Mouse (Mus musculus) olfactory bulb, adult 2 months (tissue): Measurements from ENCODE around the gene Flvcr1. TPM values are rescaled to one million over a fixed set of nuclear protein-coding genes. Genes with fewer than 3 reads are reported as not detected.
"Not testable (repeated sequence)": the region's sequence is repeated elsewhere in the genome, so short reads cannot be mapped to it uniquely, and the experiment has no call there.

ENCODE experiments used
- H3K27ac ChIP-seq: fragments of 200-500 bp; 2 replicates; pipeline ENCODE4 v1.5.1; 2012; ENCODE audit warnings: low read depth, low read length; ENCODE audit not compliant: insufficient read depth
- H3K4me1 ChIP-seq: fragments of 200-500 bp; 2 replicates; pipeline ENCODE4 v1.6.1; 2012; ENCODE audit warnings: low read length; ENCODE audit not compliant: control insufficient read depth, insufficient read depth
- H3K4me3 ChIP-seq: fragments of 200-500 bp; 2 replicates; pipeline ENCODE4 v1.5.1; 2012; ENCODE audit warnings: mild to moderate bottlenecking, low read depth, low read length, moderate library complexity; ENCODE audit not compliant: insufficient read depth
- CTCF ChIP-seq: fragments of 200-500 bp; IDR thresholded peaks from 2 replicates; pipeline ENCODE4 v1.5.1; 2012; ENCODE audit warnings: low read depth, mild to moderate bottlenecking, low read length, moderate library complexity; ENCODE audit not compliant: insufficient read depth
- POLR2A ChIP-seq: fragments of 200-500 bp; IDR thresholded peaks from 2 replicates; pipeline ENCODE4 v1.6.1; 2012; ENCODE audit warnings: mild to moderate bottlenecking, low read depth, low read length, moderate library complexity; ENCODE audit not compliant: insufficient read depth
- WGBS: fragments of 180-500 bp; shearing (Covaris S2); methylation state at CpG from one replicate; pipeline ENCODE4 v1.1.7; 2018; 5-methylcytosine and 5-hydroxymethylcytosine counted together
- polyA plus RNA-seq: library from polyadenylated mRNA; stranded (reverse); fragments of >200 nt; gene quantifications from 2 replicates; pipeline ENCODE4 v1.2.4, GENCODE M21; 2012; ENCODE audit warnings: low replicate concordance; ENCODE audit not compliant: missing spikeins, insufficient read depth, insufficient read length

The Flvcr1 gene
- polyA plus RNA-seq, 1 experiment: not detected

DNA sequence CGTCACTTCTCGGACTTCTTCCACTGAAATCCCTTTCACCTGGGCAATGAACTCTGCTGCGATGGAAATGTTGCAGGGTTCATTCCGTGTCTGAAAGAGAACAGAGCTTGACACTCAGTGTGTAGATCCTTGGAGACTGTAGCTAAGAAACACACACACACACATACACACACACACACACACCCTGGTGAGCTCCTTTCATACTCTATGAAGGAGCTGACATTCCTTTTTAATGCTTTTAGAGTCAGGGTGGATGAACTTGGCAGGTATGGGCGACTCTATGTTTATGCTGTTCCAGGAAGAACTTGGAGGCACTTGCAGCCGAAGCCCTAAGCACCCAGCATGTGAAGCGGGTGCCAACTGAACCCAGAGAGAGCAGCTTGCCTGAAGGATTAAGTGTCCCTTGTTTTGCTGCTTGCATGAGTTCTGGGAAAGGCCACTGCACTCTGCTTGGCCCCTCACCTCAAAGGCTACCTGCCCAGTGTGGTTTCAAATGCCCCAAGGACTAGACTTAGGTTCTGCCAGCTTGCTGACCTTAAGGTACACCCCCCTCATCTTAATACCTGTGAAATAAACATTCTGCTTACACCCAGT, 20.4 kb upstream of the Flvcr1 start:
- Histone ChIP-seq H3K4me1 (no peaks in the 10 kb centered on the region), H3K27ac (no peak overlapping the region), H3K4me3 (no peak overlapping the region)
- 54% methylated on average over 7 of the region's 7 CpGs for WGBS
- TF ChIP-seq CTCF (no peak), POLR2A (no peak)

DNA sequence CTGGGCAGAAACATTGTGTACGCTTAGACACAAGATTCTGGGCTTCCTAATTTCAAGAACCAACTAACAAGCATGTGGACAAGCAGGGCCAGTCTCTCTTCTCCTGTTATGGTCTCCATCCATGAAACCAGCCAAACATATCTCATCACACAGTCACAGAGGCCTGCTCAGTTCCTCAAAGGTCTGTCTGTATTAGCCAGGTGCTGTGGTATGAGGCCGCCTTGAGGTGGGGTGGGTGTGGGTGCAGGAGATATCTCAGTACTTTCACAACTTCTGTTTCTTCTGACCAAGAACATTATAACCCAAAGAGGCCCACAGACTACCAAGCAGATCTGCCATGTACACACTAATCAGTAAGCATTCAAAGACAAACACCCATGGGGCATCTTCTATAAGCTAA, 19.3 kb upstream of the Flvcr1 start:
- no peak overlapping the region for H3K27ac ChIP-seq
- 97% methylated on average over 2 of the region's 2 CpGs for WGBS
- no peak overlapping the region for H3K4me3 ChIP-seq
- H3K4me1 ChIP-seq: no peaks in the 10 kb centered on the region
- no peak for TF ChIP-seq CTCF
- TF ChIP-seq POLR2A: no peak

DNA sequence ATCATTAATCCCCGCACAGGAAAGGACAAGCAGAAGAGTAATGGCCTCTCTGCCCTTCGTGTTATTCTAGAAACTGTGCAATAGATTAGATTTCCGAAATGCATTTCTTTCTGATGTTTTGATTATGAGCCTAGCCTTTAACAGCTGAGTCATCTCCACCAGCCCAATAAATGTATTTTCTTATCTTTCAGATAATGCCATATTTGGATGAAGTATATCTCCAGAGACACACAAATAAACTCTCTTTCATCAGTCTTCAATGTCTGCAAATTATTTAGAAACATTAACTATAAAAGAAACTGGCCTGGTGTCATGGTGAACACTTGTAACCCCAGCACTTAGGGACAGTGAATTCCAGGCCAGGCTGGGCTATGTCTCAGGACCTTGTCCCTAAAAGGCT, 16.7 kb upstream of the Flvcr1 start:
- WGBS: 88% methylated on average over 3 of the region's 3 CpGs

DNA sequence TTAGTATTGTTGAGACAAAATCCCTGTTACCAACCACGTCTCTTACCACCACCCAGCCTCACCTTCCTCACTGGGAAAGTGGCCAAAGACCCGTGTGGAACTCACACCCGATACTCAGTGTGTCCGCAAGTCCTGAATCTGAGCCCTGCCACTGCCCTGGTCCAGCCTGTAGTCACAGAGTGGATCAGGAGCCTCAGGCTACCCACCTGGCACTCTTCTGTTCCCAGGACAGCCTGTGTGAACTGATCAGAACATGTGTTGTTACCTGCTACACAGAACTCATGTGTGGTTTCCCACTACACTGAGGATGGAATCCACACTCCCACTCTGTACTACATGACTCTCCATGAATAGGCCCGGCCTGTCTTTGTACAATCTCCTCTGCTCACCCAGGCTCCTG, 16.1 kb upstream of the Flvcr1 start:
- H3K4me1 ChIP-seq: no peaks in the 10 kb centered on the region
- no peak overlapping the region for H3K4me3 ChIP-seq
- 80% methylated on average over 5 of the region's 5 CpGs for WGBS
- no peak for TF ChIP-seq CTCF
- no peak for TF ChIP-seq POLR2A
- H3K27ac ChIP-seq: no peak overlapping the region

More for the DNA sequence above, 16.7 kb upstream of the Flvcr1 start:
- Histone ChIP-seq H3K4me3 (no peak overlapping the region), H3K27ac (no peak overlapping the region), H3K4me1 (no peaks in the 10 kb centered on the region)
- TF ChIP-seq CTCF (no peak), POLR2A (no peak)

DNA sequence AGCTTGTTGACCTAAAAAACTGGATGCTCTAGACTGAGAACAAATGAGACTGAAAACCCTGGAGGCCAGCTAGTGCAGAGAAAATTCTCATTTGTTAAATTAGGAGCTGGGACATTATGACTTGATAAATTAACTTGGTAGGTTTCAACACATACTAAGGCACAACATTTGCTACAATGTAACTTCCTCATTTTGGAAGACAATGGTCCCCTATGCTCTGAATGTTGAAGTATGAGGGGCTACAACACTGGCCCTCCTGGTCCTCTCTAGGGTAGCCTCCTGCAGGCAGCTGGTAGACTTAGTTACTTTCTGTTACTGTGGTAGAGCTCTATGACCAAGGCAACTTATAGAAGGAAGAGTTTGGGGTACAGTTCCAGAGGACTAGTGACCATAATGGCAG, 15.4 kb upstream of the Flvcr1 start:
- H3K27ac ChIP-seq: no peak overlapping the region
- TF ChIP-seq CTCF (no peak), POLR2A (no peak)
- H3K4me1 ChIP-seq: no peaks in the 10 kb centered on the region
- no peak overlapping the region for H3K4me3 ChIP-seq

DNA sequence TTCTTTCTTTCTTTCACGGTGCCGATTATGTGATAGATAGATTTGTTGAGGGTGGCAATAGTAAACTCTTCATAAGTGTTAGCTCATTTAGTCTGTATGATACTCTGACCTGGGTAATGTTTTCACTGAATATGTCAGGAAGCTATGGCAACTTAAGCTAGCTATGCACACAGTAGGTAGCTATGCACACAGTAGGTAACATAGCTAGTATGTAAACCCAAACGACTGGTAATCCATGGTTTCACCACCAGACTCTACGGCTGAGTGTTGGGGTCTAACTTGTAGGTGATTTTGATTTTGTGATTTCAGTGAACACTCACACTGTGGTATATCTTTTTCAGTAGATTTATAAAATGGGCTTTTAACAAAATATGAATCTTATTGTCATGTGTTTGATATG, 12.0 kb upstream of the Flvcr1 start:
- TF ChIP-seq POLR2A (no peak), CTCF (no peak)
- whole genome bisulfite sequencing: 91% methylated on average over 4 of the region's 4 CpGs
- H3K4me1 ChIP-seq: peaks cover 3% of the 10 kb centered on the region; the same call in 1 of the 2 replicates
- no peak overlapping the region for H3K4me3 ChIP-seq
- H3K27ac ChIP-seq: no peak overlapping the region

DNA sequence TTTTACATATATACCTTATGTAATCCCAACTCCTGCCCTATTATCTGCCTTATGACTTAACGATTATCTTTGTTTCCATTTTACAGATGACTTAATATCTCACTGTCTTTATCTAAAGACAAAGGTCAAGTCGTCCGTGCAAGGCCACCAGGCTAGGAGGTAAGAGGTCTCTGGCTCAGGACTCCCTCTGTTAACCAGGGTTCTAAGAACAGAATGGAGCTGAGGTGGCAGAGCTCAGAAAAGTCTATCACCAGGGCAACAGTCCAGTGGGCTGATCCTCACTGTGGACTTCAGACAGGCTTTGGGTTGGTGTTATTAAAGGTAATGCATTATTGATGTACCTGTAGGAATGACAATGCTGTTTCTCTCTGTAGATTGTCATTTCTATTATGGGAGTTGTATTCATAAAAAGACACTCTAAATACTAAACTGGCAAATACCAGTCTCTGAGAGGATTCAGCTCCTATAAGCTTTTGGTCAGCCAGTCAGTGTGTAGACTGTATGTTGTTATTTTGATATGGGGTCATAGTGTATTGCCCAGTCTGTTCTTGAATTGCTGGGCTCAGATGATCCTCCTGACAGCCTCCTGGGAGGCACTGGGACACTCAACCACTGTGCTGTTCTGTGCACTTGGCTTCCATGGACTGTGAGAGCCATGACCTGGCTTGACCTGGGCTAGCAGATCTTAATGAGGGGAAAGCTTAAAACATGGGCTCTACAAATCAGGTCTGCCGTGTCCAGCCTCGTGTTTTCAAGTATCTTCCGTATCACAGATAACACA, 10.8 kb upstream of the Flvcr1 start, which contains the start of gene Spata45:
TSS of gene Spata45 (plus strand) at position 86 of the 781 bp plus-strand sequence.
- TF ChIP-seq POLR2A (no peak), CTCF (no peak)
- Histone ChIP-seq H3K4me3 (no peak within 1 kb of the TSS), H3K27ac (no peak within 1 kb of the TSS), H3K4me1 (peaks cover 3% of the 10 kb centered on the region; the same call in 1 of the 2 replicates)
- 76% methylated on average over 6 of the region's 6 CpGs for WGBS

DNA sequence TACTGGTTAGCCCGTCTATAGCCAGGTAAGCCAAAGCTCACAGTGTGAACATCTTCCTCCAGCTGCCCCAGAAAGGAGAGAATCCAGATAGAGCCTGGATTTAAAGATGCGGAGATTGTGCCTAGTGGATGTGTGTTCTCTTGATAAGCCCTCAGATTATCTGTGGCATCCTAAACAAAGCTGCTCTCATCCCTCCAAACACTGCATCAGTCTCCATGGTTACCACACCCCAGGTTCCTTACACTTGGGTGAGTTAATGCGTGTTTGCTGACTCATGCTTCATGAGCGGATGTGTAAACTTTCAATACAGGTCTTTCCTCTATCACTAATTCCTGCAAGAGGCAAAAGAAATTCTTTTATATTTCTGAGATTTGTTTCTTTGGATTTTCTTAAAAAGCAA, 9.7 kb upstream of the Flvcr1 start:
- Histone ChIP-seq H3K27ac (no peak overlapping the region), H3K4me3 (no peak overlapping the region), H3K4me1 (peaks cover 3% of the 10 kb centered on the region; the same call in 1 of the 2 replicates)
- WGBS: 20% methylated on average over 4 of the region's 4 CpGs
- TF ChIP-seq CTCF: no peak
- no peak for TF ChIP-seq POLR2A

DNA sequence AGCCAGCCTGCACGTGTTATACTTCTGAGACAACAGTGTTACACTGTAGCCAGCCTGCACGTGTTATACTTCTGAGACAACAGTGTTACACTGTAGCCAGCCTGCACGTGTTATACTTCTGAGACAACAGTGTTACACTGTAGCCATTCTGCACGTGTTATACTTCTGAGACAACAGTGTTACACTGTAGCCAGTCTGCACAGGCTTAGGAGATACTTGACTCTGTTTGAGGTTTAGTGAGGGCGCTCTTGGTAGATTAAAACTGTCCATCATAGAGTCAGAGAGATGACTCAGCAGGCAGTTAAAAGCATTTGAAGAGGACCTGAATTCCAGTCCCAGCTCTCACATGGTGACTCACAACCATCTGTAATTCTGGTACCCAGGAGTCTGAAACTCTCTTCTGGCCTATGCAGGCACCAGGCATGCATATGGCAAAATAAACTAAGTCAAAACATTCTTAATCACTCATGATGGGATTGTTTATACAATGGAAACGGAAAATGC, 5.0 kb upstream of the Flvcr1 start:
- H3K4me1 ChIP-seq, H3K4me3 ChIP-seq, H3K27ac ChIP-seq: not testable (repeated sequence)
- WGBS: 67% methylated on average over 6 of the region's 6 CpGs
